Mouse (Mus musculus) liver, adult 2 months (tissue): ENCODE results near the gene Tmem19.

ENCODE experiments used
- CTCF ChIP-seq: fragments of 200-500 bp; IDR thresholded peaks from 2 replicates; pipeline ENCODE4 v1.5.1; 2011; ENCODE audit warnings: low read depth, low read length, control low read depth
- POLR2A ChIP-seq: fragments of 200-500 bp; IDR thresholded peaks from 2 replicates; pipeline ENCODE4 v1.6.1; 2011; ENCODE audit warnings: low read length, control low read depth; ENCODE audit not compliant: insufficient read depth; ENCODE audit errors: extremely low read depth

DNA sequence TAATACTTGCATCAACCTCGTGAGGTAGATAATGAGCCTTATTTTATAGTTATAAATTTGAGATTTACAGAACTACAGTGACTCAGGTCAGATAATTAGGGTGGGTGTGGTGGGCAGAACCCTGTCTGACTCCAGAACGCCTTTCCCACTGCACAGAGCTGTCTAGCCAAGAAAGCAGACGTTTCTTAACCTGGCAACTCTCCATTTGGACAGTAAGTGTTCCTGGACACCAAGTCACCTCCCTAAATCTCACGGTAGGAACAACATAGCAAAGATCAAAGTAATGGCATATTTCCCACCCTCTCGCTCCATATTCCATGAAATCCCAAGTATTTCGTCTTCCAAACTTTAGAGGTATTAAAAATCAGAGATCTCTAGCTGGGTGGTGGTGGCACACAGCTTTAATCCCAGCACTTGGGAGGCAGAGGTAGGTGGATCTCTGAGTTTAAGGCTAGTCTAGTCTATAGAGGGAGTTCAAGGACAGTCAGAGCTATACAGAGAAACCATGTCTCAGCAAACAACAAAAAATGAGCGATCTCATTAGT, 54.9 kb downstream of the Tmem19 start:
- no peak for TF ChIP-seq POLR2A
- no peak for TF ChIP-seq CTCF
